Mouse (Mus musculus): ENCODE measurements around the gene Zbbx. TPM values are rescaled to one million over a fixed set of nuclear protein-coding genes. Genes with fewer than 3 reads are reported as not detected.

The Zbbx gene
- polyA plus RNA-seq (2015; fragmentation: Illumina TruSeq; extraction: RNeasy Lipid Tissue Mini Kit (QIAGEN cat#74804); ENCODE audit: low read depth, low replicate concordance) = 1.5 TPM

GRCm38 (mm10) chr3:75164838-75165496 lies at the start of gene Zbbx:
TSS of gene Zbbx (minus strand) at chr3:75165034.

Other genes with a start within 250 kb of the Zbbx start
- gene Serpini2, start 105.0 kb upstream of the Zbbx start, polyA plus RNA-seq (2015; fragmentation: Illumina TruSeq; extraction: RNeasy Lipid Tissue Mini Kit (QIAGEN cat#74804); ENCODE audit: low read depth, low replicate concordance) = not detected

All from brain, adult 10 weeks (tissue).